18 mouse cellular contexts compared by ENCODE assay signal in the genomic region with DNA sequence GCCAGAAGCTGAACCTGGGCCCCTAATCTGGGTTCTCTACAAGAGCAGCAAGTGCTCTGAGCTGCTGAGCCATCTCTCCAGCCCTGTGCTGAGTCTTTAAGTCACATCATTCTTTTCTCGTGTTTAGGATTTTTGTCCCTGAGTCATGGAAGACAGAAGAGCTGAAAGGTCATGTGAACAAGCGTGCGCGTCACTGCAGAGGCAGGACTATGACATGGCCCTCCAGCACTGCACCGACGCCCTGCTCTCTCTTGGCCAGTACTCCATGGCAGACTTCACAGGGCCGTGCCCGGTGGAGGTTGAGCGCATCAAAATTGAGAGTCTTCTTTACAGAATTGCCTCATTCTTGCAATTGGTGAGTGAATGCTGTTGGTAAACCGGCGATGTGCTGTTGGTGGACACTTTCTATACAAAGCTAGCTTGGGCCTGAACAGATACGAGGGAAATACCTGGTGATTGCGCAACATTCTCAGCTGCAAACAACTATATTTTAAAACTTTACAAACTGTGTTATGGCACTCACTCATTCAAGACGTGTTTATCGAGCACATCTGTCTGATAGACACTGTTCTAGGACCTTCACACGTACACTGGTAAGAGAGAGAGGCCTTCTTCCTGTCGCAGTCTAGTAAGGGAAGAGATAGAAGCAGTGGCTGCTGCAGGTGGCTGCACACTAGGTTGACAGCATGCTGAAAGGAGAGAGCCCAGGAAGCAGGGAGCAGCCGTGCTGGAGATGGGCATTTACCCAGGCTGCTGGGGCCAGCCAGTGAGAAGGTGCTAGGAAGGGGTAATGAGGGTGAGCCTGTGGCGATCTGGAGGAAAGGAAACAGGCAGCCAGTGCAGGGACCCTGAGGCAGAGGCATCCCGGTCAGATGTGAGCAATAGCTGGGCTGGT. TPM values are rescaled to one million over a fixed set of nuclear protein-coding genes. Genes with fewer than 3 reads are reported as not detected.
DNase-seq lines count a peak whose midpoint lies in the region; ATAC-seq and TF ChIP-seq lines count a peak whose summit lies in the region.
"Had no signal": no experiment of that assay in that cellular context is flagged by ENCODE, and none has a peak within 500 bp of the region (broad histone marks: within the 10 kb centered on the region; RNA-seq: fewer than 3 reads in every experiment).

No protein-coding gene starts in this region.

- WGBS in kidney, embryonic 15.5 days = 91% methylated on average over 20 of the region's 20 CpGs
- whole genome bisulfite sequencing in kidney, embryonic 14.5 days = 90% methylated on average over 20 of the region's 20 CpGs
- WGBS in intestine, postnatal 0 days = 75% methylated on average over 20 of the region's 20 CpGs

- no peak overlapping the region for H3K9ac ChIP-seq in kidney, embryonic 15.5 days
- no peak overlapping the region for H3K9ac ChIP-seq in kidney, embryonic 14.5 days (ENCODE audit: low read depth, low read length)
- H3K9ac ChIP-seq in intestine, postnatal 0 days (ENCODE audit: low read depth, low read length) = no peak overlapping the region
- H3K9ac ChIP-seq: embryonic facial prominence, embryonic 13.5 days; lung, embryonic 14.5 days; midbrain, embryonic 15.5 days had no signal

- H3K36me3 ChIP-seq in kidney, embryonic 15.5 days = peaks cover 59% of the 10 kb centered on the region
- peaks cover 35% of the 10 kb centered on the region for H3K36me3 ChIP-seq in kidney, embryonic 14.5 days (ENCODE audit: control insufficient read depth, insufficient read depth, low read length)
- H3K36me3 ChIP-seq in intestine, postnatal 0 days (ENCODE audit: control insufficient read depth, insufficient read depth) = peaks cover 50% of the 10 kb centered on the region

- DNase-seq in adrenal gland, postnatal 10 days = peak; percentile 39
- no peak for DNase-seq in adrenal gland, postnatal 4 days (ENCODE audit: low spot score in 2 of 2)
- DNase-seq in thymus, postnatal 4 days = peak; percentile 58
- DNase-seq in urinary bladder, postnatal 10 days (ENCODE audit: low spot score) = no peak
- no peak for DNase-seq in left cerebral cortex, postnatal 14 days (ENCODE audit: low spot score in 2 of 2)
- DNase-seq: cerebellum, adult 11 months; cerebellum, postnatal 25 days; gastrocnemius, postnatal 14 days; kidney, postnatal 36 days; lung, embryonic 14.5 days; right cerebral cortex, postnatal 25 days had no signal

- no peak for ATAC-seq in kidney, embryonic 15.5 days (replicated peaks; ENCODE audit: low FRiP score)
- ATAC-seq in kidney, embryonic 14.5 days (ENCODE audit: low FRiP score, low TSS enrichment) = no peak
- peak; percentile 74 for ATAC-seq in intestine, postnatal 0 days
- ATAC-seq: midbrain, embryonic 15.5 days had no signal

- TF ChIP-seq CTCF in intestine, postnatal 0 days (IDR thresholded peaks at IDR 0.05; ENCODE audit: low read depth) = no peak

- H3K4me2 ChIP-seq in kidney, embryonic 15.5 days = no peak overlapping the region
- H3K4me2 ChIP-seq in kidney, embryonic 14.5 days (replicated peaks; ENCODE audit: low read depth, low read length) = no peak overlapping the region
- H3K4me2 ChIP-seq in intestine, postnatal 0 days (replicated peaks; ENCODE audit: low read depth) = no peak overlapping the region
- H3K4me2 ChIP-seq: embryonic facial prominence, embryonic 13.5 days; liver, embryonic 11.5 days; lung, embryonic 14.5 days; midbrain, embryonic 15.5 days had no signal

- peak overlapping the region; percentile 28 for H3K27ac ChIP-seq in kidney, embryonic 15.5 days
- H3K27ac ChIP-seq in kidney, embryonic 14.5 days (ENCODE audit: low read depth, low read length) = no peak overlapping the region
- peak overlapping the region; percentile 64 for H3K27ac ChIP-seq in intestine, postnatal 0 days (ENCODE audit: low read depth, low read length)
- H3K27ac ChIP-seq: embryonic facial prominence, embryonic 13.5 days; forebrain, embryonic 10.5 days; midbrain, embryonic 15.5 days had no signal

- intact Hi-C loops in left cerebral cortex, postnatal 14 days (cut with DNase I) = no loop called here

- H3K9me3 ChIP-seq in kidney, embryonic 15.5 days (replicated peaks) = no peaks in the 10 kb centered on the region
- no peaks in the 10 kb centered on the region for H3K9me3 ChIP-seq in kidney, embryonic 14.5 days (ENCODE audit: control insufficient read depth, low read length)
- H3K9me3 ChIP-seq in intestine, postnatal 0 days (ENCODE audit: control insufficient read depth) = no peaks in the 10 kb centered on the region
- H3K9me3 ChIP-seq: embryonic facial prominence, embryonic 13.5 days; forebrain, embryonic 10.5 days; midbrain, embryonic 15.5 days had no signal

- peaks cover 60% of the 10 kb centered on the region for H3K4me1 ChIP-seq in kidney, embryonic 15.5 days
- peaks cover 12% of the 10 kb centered on the region for H3K4me1 ChIP-seq in kidney, embryonic 14.5 days (ENCODE audit: control insufficient read depth, insufficient read depth, low read length)
- H3K4me1 ChIP-seq in intestine, postnatal 0 days (replicated peaks; ENCODE audit: control insufficient read depth, insufficient read depth, low read length) = peaks cover 6% of the 10 kb centered on the region
- H3K4me1 ChIP-seq: embryonic facial prominence, embryonic 13.5 days; midbrain, embryonic 15.5 days had no signal

- H3K27me3 ChIP-seq in kidney, embryonic 15.5 days = no peaks in the 10 kb centered on the region
- H3K27me3 ChIP-seq in kidney, embryonic 14.5 days (ENCODE audit: control insufficient read depth, insufficient read depth, low read length) = no peaks in the 10 kb centered on the region
- no peaks in the 10 kb centered on the region for H3K27me3 ChIP-seq in intestine, postnatal 0 days (replicated peaks; ENCODE audit: control insufficient read depth, insufficient read depth, low read length)
- H3K27me3 ChIP-seq: embryonic facial prominence, embryonic 13.5 days; midbrain, embryonic 15.5 days had no signal

- H3K4me3 ChIP-seq in kidney, embryonic 15.5 days (replicated peaks) = no peak overlapping the region
- H3K4me3 ChIP-seq in kidney, embryonic 14.5 days (ENCODE audit: low read length) = no peak overlapping the region
- H3K4me3 ChIP-seq in intestine, postnatal 0 days (ENCODE audit: low read depth, low read length) = no peak overlapping the region
- H3K4me3 ChIP-seq: embryonic facial prominence, embryonic 13.5 days; forebrain, embryonic 10.5 days; midbrain, embryonic 15.5 days had no signal

RNA-seq across cellular contexts. Expression of gene Helz, which starts 27.3 kb away (rescaled TPM):
- total RNA-seq in adrenal gland, postnatal 10 days (2021) = 10 to 100 TPM; 25.0 to 33.7 TPM
- total RNA-seq in adrenal gland, postnatal 4 days (2021) = 10 to 100 TPM; 35.5 to 37.1 TPM
- polyA plus RNA-seq in kidney, embryonic 15.5 days (2015; fragmentation: Nextera tagmentation; extraction: Ambion mirVana) = 22.5 and 22.9 TPM in 2 replicates
- 19.0 and 29.8 TPM in 2 replicates for polyA plus RNA-seq in kidney, embryonic 14.5 days (2014; fragmentation: Nextera tagmentation; extraction: Ambion mirVana)
- polyA plus RNA-seq in intestine, postnatal 0 days (2015; fragmentation: Nextera tagmentation; extraction: Ambion mirVana) = 5.7 and 6.5 TPM in 2 replicates
- total RNA-seq in left cerebral cortex, postnatal 14 days (2021) = 10 to 100 TPM; 40.7 to 43.6 TPM

Comparison
In these comparisons a context has a peak if more than half of its experiments do, and no peak if none do; other contexts are left out.
1. DNase-seq: peak in adrenal gland, postnatal 10 days (single experiment) and thymus, postnatal 4 days (single experiment); none in adrenal gland, postnatal 4 days (0 of 2), urinary bladder, postnatal 10 days (single experiment) and left cerebral cortex, postnatal 14 days (0 of 2).